Mouse (Mus musculus) liver, postnatal 0 days (tissue): ENCODE measurements around the gene Apeh.
A peak's percentile ranks its signal among the peaks of the same experiment; 100 is the strongest.

ENCODE experiments used
- CTCF ChIP-seq: sonication (generic); IDR thresholded peaks from 2 replicates; pipeline ENCODE4 v1.5.1; 2016; ENCODE audit warnings: antibody characterized with exemption, low read depth
- EP300 ChIP-seq: IDR thresholded peaks from 2 replicates; pipeline ENCODE4 v1.6.1; 2016; ENCODE audit warnings: antibody characterized with exemption, low read depth, mild to moderate bottlenecking

GRCm38 (mm10) chr9:108067900-108068299 lies 26.5 kb downstream of the Apeh start:
- TF ChIP-seq CTCF (peak; percentile 99), EP300 (no peak)
